Mouse (Mus musculus): ENCODE data around the gene Gm10964. TPM values are rescaled to one million over a fixed set of nuclear protein-coding genes. Genes with fewer than 3 reads are reported as not detected.

The Gm10964 gene
- polyA plus RNA-seq, 1 experiment = not detected

DNA sequence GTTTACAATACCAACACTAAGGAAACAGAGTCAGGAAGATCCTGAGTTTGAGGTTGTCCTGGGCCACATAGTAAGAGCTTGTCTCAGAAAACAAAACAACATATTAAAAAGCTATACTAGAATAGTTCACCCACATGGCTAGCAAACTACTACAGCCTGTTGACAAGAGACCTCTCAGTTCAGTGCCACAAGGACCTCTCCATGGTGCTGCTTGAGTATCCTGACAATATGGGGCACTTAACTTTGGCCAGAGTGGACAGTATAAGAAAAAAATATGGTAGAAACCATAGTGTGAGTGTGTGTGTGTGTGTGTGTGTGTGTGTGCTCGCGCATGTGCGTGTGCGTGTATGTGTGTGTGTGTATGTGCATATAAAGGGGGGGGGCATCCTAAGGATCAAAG, 27.0 kb upstream of the Gm10964 start:
- Histone ChIP-seq H3K27ac (ENCODE audit: insufficient read depth, low read depth, low read length) (no peak overlapping the region), H3K36me3 (ENCODE audit: control insufficient read depth, insufficient read depth, low read length) (no peaks in the 10 kb centered on the region), H3K27me3 (ENCODE audit: control insufficient read depth, insufficient read depth, low read length) (no peaks in the 10 kb centered on the region), H3K4me3 (ENCODE audit: low read depth, low read length) (no peak overlapping the region), H3K4me1 (ENCODE audit: control insufficient read depth, insufficient read depth, insufficient read length, low read length) (no peaks in the 10 kb centered on the region; the same call in 1 of the 2 replicates)
- WGBS = 90% methylated on average over 4 of the region's 4 CpGs
- TF ChIP-seq POLR2A (IDR thresholded peaks at IDR 0.05; ENCODE audit: low read depth, low read length) (no peak), CTCF (IDR thresholded peaks at IDR 0.05; ENCODE audit: extremely low read depth, insufficient read length, insufficient replicate concordance, low read depth, low read length) (no peak)

GRCm38 (mm10) chr3:103714236-103714875, 24.8 kb upstream of the Gm10964 start:
- H3K4me1 ChIP-seq (ENCODE audit: control insufficient read depth, insufficient read depth, insufficient read length, low read length) = no peaks in the 10 kb centered on the region; the same call in 1 of the 2 replicates
- no peak overlapping the region for H3K4me3 ChIP-seq (ENCODE audit: low read depth, low read length)
- no peaks in the 10 kb centered on the region for H3K36me3 ChIP-seq (ENCODE audit: control insufficient read depth, insufficient read depth, low read length)
- no peaks in the 10 kb centered on the region for H3K27me3 ChIP-seq (ENCODE audit: control insufficient read depth, insufficient read depth, low read length)
- no peak overlapping the region for H3K27ac ChIP-seq (ENCODE audit: insufficient read depth, low read depth, low read length)
- 59% methylated on average over 7 of the region's 7 CpGs for WGBS
- TF ChIP-seq CTCF (IDR thresholded peaks at IDR 0.05; ENCODE audit: extremely low read depth, insufficient read length, insufficient replicate concordance, low read depth, low read length) (no peak), POLR2A (IDR thresholded peaks at IDR 0.05; ENCODE audit: low read depth, low read length) (no peak)

GRCm38 (mm10) chr3:103714942-103715341, 24.2 kb upstream of the Gm10964 start:
- no peak overlapping the region for H3K27ac ChIP-seq (ENCODE audit: insufficient read depth, low read depth, low read length)
- WGBS = 60% methylated on average over 8 of the region's 8 CpGs
- TF ChIP-seq POLR2A (IDR thresholded peaks at IDR 0.05; ENCODE audit: low read depth, low read length) (no peak), CTCF (IDR thresholded peaks at IDR 0.05; ENCODE audit: extremely low read depth, insufficient read length, insufficient replicate concordance, low read depth, low read length) (no peak)

GRCm38 (mm10) chr3:103715762-103716693, 23.1 kb upstream of the Gm10964 start:
- H3K4me3 ChIP-seq (ENCODE audit: low read depth, low read length) = no peak overlapping the region
- no peaks in the 10 kb centered on the region for H3K27me3 ChIP-seq (ENCODE audit: control insufficient read depth, insufficient read depth, low read length)
- no peaks in the 10 kb centered on the region; the same call in 1 of the 2 replicates for H3K4me1 ChIP-seq (ENCODE audit: control insufficient read depth, insufficient read depth, insufficient read length, low read length)
- 62% methylated on average over 11 of the region's 11 CpGs for WGBS
- no peaks in the 10 kb centered on the region for H3K36me3 ChIP-seq (ENCODE audit: control insufficient read depth, insufficient read depth, low read length)
- H3K27ac ChIP-seq (ENCODE audit: insufficient read depth, low read depth, low read length) = no peak overlapping the region
- TF ChIP-seq CTCF (IDR thresholded peaks at IDR 0.05; ENCODE audit: extremely low read depth, insufficient read length, insufficient replicate concordance, low read depth, low read length) (no peak), POLR2A (IDR thresholded peaks at IDR 0.05; ENCODE audit: low read depth, low read length) (no peak)

More at GRCm38 (mm10) chr3:103714942-103715341, 24.2 kb upstream of the Gm10964 start:
- Histone ChIP-seq H3K4me3 (ENCODE audit: low read depth, low read length) (no peak overlapping the region), H3K36me3 (ENCODE audit: control insufficient read depth, insufficient read depth, low read length) (no peaks in the 10 kb centered on the region), H3K4me1 (ENCODE audit: control insufficient read depth, insufficient read depth, insufficient read length, low read length) (no peaks in the 10 kb centered on the region; the same call in 1 of the 2 replicates), H3K27me3 (ENCODE audit: control insufficient read depth, insufficient read depth, low read length) (no peaks in the 10 kb centered on the region)

- Histone ChIP-seq H3K4me3 (ENCODE audit: low read depth, low read length) (no peak overlapping the region), H3K27me3 (ENCODE audit: control insufficient read depth, insufficient read depth, low read length) (no peaks in the 10 kb centered on the region), H3K36me3 (ENCODE audit: control insufficient read depth, insufficient read depth, low read length) (no peaks in the 10 kb centered on the region), H3K4me1 (ENCODE audit: control insufficient read depth, insufficient read depth, insufficient read length, low read length) (no peaks in the 10 kb centered on the region; the same call in 1 of the 2 replicates), H3K27ac (ENCODE audit: insufficient read depth, low read depth, low read length) (no peak overlapping the region)
- 57% methylated on average over 15 of the region's 15 CpGs for WGBS
- TF ChIP-seq POLR2A (IDR thresholded peaks at IDR 0.05; ENCODE audit: low read depth, low read length) (no peak), CTCF (IDR thresholded peaks at IDR 0.05; ENCODE audit: extremely low read depth, insufficient read length, insufficient replicate concordance, low read depth, low read length) (no peak)
Measured at GRCm38 (mm10) chr3:103716774-103717760, 22.1 kb upstream of the Gm10964 start.

DNA sequence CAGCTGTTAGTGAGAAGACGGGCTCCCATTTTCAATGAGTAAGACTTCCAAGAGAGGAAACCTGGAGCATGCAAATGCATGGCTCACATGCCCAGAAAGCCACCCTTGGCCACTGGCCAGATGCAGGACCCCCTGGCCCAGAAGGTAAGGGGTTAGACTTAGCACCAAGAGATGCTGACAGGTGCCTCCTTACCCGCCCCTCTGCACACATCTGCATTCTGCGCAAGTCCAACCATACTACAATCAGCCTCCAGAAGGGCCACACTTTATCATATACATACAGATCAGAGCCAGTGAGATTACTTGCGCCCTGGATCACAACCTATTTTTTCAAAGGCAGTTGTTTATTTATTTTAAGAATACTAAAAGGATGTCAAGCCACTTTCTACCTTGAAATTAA, 20.4 kb upstream of the Gm10964 start:
- WGBS = 89% methylated on average over 4 of the region's 4 CpGs
- no peaks in the 10 kb centered on the region; the same call in 1 of the 2 replicates for H3K4me1 ChIP-seq (ENCODE audit: control insufficient read depth, insufficient read depth, insufficient read length, low read length)
- TF ChIP-seq CTCF (IDR thresholded peaks at IDR 0.05; ENCODE audit: extremely low read depth, insufficient read length, insufficient replicate concordance, low read depth, low read length) (no peak), POLR2A (IDR thresholded peaks at IDR 0.05; ENCODE audit: low read depth, low read length) (no peak)
- H3K27ac ChIP-seq (ENCODE audit: insufficient read depth, low read depth, low read length) = no peak overlapping the region
- no peak overlapping the region for H3K4me3 ChIP-seq (ENCODE audit: low read depth, low read length)
- no peaks in the 10 kb centered on the region for H3K36me3 ChIP-seq (ENCODE audit: control insufficient read depth, insufficient read depth, low read length)
- no peaks in the 10 kb centered on the region for H3K27me3 ChIP-seq (ENCODE audit: control insufficient read depth, insufficient read depth, low read length)
